Mouse (Mus musculus) heart, postnatal 0 days (tissue): Measurements from ENCODE around the gene Krt20.

Source experiments
- CTCF ChIP-seq: IDR thresholded peaks from 2 replicates; pipeline ENCODE4 v1.5.1; 2016; ENCODE audit warnings: antibody characterized with exemption, control low read depth, low read depth
- EP300 ChIP-seq: IDR thresholded peaks from 2 replicates; pipeline ENCODE4 v1.6.1; 2016; ENCODE audit warnings: antibody characterized with exemption, low read depth

- TF ChIP-seq CTCF (no peak), EP300 (no peak)
These were observed 7.3 kb downstream of the Krt20 start for GRCm38 (mm10) chr11:99430670-99431069.
